ENCODE assay signal across 8 mouse cellular contexts in genomic region chr12:113155887-113156539, GRCm38 (mm10). TPM values are rescaled to one million over a fixed set of nuclear protein-coding genes. Genes with fewer than 3 reads are reported as not detected.
DNase-seq lines count a peak whose midpoint lies in the region; ATAC-seq lines count a peak whose summit lies in the region.

Gene Tedc1 (plus strand): TSS chr12:113156421.

- intact Hi-C loops in gastrocnemius, postnatal 14 days (cut with DNase I; ENCODE audit: low total_unique reads), result loop anchor here (2.0 to 5.0 kb wide), 2 partner anchors 39 to 149 kb away; no protein-coding TSS in a partner anchor
- intact Hi-C loops in left cerebral cortex, postnatal 14 days (cut with DNase I), result no loop called here

- peaks cover 21% of the 10 kb centered on the region for H3K4me1 ChIP-seq in intestine, embryonic 14.5 days (replicated peaks; ENCODE audit: control insufficient read depth, insufficient read depth, low read length)

- H3K27ac ChIP-seq in intestine, embryonic 14.5 days (ENCODE audit: low read depth), result peak within 1 kb of the TSS; percentile 68

- no peaks in the 10 kb centered on the region; the same call in 1 of the 2 replicates for H3K36me3 ChIP-seq in intestine, embryonic 14.5 days (ENCODE audit: control insufficient read depth, insufficient read depth, low read length)

- no peaks in the 10 kb centered on the region for H3K9me3 ChIP-seq in intestine, embryonic 14.5 days (ENCODE audit: control insufficient read depth, low read length)

- peaks cover 12% of the 10 kb centered on the region for H3K27me3 ChIP-seq in intestine, embryonic 14.5 days (replicated peaks; ENCODE audit: control insufficient read depth, insufficient read depth, low read length)

- H3K4me3 ChIP-seq in intestine, embryonic 14.5 days (ENCODE audit: low read depth, low read length), result peak within 1 kb of the TSS; percentile 69

- under 1% methylated on average over 46 of the region's 46 CpGs for WGBS in intestine, embryonic 14.5 days

- H3K9ac ChIP-seq in intestine, embryonic 14.5 days (ENCODE audit: low read length), result peak within 1 kb of the TSS; percentile 51

- H3K4me2 ChIP-seq in intestine, embryonic 14.5 days (ENCODE audit: low read length), result peak within 1 kb of the TSS; percentile 89

- DNase-seq in adrenal gland, adult (ENCODE audit: inconsistent age in 2 of 2, low spot score in 1 of 2), result peak; percentile 100
- peak; percentile 99 for DNase-seq in embryo, embryonic 10.5 days (ENCODE audit: low spot score)
- peak; percentile 100 for DNase-seq in gastrocnemius, postnatal 14 days
- peak; percentile 99 for DNase-seq in intestine, embryonic 14.5 days (ENCODE audit: low spot score)
- DNase-seq in left cerebral cortex, postnatal 14 days (ENCODE audit: low spot score in 2 of 2), result peak; percentile 99
- peak; percentile 100 for DNase-seq in mesoderm, embryonic 11.5 days (ENCODE audit: low read depth, low spot score)
- DNase-seq in right cerebral cortex, postnatal 36 days (ENCODE audit: low spot score in 2 of 2), result peak; percentile 99
- peak; percentile 99 for DNase-seq in yolk sac, embryonic 10.5 days (ENCODE audit: low spot score)

- ATAC-seq in intestine, embryonic 14.5 days (replicated peaks; ENCODE audit: low FRiP score, low TSS enrichment, low read depth), result peak; percentile 98

RNA-seq across cellular contexts. Expression of gene Tedc1, which starts in this region (rescaled TPM):
- total RNA-seq in gastrocnemius, postnatal 14 days (2021), result 1 to 10 TPM in 1 of 2 experiments, under 1 TPM in 1; 0.69 to 1.6 TPM
- polyA plus RNA-seq in intestine, embryonic 14.5 days (2014; fragmentation: Nextera tagmentation; extraction: Ambion mirVana), result 24.2 and 27.9 TPM in 2 replicates
- total RNA-seq in left cerebral cortex, postnatal 14 days (2021), result 1 to 10 TPM; 1.7 to 1.8 TPM

Comparison
In these comparisons a context has a peak if more than half of its experiments do, and no peak if none do; other contexts are left out.
1. Peak in every context shown above with its lines: DNase-seq, ATAC-seq, H3K4me3 ChIP-seq and H3K27ac ChIP-seq.